Mouse (Mus musculus): ENCODE data around the gene Ntn4.

Ntn4 gene

DNA sequence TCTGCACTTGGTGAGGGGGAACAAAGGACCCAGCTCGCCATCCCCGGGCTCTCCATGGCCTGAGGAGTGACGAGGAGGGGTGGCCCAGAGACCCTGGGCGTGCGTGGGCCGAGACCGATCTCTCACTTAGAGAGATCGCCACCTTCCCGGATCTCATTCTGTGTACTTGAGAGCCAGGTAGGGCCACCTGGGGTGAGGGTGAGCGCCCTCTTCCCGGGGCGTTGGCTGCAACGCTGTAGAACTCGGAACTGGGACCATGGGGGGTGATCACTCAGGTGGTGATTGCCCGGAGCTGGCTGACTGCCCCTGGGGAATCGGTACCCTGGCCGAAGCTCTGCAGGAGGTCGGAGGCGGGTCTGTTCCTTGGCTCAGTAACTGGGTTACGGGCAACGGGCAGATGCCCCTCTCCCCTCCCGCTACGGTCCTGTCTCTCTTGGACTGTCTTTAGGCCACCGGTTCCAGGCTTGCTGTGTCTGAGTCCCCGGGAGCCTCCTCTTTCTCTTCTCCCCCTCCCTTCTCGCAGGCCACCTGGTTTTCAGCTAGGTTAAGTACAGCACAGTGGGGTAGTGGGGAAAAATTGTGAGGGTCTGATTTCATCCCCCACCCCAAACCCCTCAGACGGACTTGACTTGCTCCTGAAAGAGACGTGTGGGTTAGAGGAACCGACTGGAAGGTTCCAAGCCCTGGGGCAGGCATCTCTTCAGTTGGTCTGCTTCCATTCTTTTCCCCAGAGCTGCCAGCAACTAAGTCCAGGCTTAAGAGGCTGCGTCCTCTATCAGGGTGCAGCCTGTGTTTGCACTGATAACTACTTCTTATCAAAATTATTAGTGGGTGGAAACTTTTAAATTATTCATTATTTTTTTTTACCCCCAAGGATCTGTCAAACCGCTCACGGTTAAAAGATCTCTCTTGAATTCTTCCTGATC, 1.6 kb downstream of the Ntn4 start:
- DNase-seq (ENCODE audit: low read depth) = no peak

DNA sequence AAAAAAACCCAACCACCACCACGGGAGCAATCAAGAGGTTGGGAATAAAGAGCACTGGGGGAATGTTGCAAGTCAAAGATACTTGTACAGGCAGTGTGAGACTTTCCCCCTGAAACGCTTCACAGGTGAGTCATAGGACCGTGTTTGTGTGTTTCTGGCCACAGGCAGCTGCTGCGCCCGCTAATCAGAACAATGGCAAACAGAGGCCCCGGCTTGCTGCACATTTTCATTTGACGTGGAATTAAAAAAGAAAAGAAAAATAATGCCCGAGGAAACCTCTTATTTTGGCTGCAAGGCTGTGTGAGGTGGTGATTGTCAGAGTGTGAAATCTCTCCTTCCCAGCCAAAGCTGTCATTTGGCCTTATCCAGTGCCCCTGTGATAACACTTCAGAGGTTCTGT, 2.4 kb downstream of the Ntn4 start:
- DNase-seq (ENCODE audit: low read depth) = no peak

- DNase-seq (ENCODE audit: low read depth) = no peak
These were observed 4.0 kb downstream of the Ntn4 start for GRCm38 (mm10) chr10:93644451-93644941.

GRCm38 (mm10) chr10:93647655-93648561, 7.4 kb downstream of the Ntn4 start:
- DNase-seq (ENCODE audit: low read depth) = no peak

DNA sequence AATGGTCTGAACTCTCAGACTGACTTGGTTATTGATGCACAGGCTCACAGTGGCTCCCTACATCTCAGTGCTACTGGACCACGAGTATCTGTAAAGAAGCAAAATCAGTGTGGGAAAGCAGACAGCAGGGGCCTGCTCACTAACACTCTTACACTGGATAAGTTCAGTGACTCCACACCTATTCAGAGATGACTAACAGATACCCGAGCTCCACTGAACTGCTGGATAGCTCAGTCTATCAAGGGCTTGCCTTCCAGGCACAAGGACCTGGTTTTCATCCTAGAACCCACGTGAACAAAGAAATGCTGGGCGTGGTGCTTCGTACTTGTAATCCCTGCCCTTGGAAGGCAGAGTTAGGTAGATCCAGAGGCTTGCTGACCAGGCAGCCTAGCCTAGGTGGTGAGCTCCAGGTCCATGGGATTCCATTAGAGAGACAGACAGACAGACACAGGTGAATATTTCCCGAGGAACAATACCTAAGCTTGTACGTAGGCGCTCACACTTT, 8.2 kb downstream of the Ntn4 start:
- no peak for DNase-seq (ENCODE audit: low read depth)

- no peak for DNase-seq (ENCODE audit: low read depth)
These were observed 8.6 kb downstream of the Ntn4 start for GRCm38 (mm10) chr10:93649127-93649526.

DNA sequence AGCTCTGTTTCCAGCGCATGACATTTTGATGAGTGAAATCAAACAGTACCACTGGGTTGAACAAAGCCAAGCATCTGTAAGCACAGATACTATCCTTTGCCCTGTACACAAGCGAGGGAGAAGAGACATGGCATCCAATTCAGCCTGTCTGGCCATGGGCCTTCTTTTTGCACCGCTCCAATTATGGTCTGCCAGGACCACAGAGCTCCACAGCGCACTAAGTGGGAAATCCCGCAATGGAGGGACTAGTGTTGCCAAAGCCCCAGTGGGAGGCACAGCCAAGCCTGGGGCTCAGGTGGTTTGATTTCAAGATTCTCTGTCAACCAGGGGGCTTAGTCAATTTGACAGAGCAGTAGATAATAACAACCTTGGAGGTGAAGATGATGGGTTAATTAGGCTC, 9.1 kb downstream of the Ntn4 start:
- DNase-seq (ENCODE audit: low read depth) = no peak

DNA sequence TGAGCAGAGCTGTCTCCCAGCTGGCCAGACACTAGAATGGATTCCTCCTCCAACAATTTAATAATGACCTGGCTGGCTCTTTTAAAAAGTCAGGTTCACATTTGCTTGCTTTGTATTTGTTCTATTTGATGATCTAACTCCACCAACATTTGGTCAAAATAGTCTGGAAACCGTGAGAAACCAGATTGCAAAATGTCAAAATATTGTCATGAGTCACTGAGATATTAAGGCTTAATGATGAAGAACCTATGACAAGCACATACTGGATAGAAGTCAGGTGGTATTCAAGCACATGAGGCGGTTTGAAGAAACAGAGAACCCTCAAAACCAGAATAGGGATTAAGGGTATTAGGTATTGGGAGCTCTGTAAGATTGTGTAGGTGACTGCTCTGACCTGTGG, 12.8 kb downstream of the Ntn4 start:
- no peak for DNase-seq (ENCODE audit: low read depth)

DNA sequence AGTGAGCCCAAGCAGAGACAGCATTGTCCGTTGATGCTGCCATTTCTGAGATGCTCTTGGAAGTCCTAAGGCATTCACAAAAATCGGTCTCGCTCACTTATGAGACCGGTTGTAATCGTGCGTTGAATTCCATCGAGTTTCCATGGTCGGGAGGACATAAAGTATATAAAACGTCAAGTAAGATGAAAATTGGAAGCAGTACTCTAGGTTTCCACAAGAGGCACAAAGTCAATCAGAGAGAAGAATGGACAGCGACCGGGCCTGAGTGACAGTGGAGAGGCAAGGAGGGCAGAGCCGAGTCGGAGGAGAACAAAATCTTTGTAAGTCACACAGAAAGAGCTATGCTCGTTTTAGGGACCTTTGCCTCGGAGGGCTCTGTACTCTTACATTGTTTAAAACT, 14.9 kb downstream of the Ntn4 start:
- no peak for DNase-seq (ENCODE audit: low read depth)

DNA sequence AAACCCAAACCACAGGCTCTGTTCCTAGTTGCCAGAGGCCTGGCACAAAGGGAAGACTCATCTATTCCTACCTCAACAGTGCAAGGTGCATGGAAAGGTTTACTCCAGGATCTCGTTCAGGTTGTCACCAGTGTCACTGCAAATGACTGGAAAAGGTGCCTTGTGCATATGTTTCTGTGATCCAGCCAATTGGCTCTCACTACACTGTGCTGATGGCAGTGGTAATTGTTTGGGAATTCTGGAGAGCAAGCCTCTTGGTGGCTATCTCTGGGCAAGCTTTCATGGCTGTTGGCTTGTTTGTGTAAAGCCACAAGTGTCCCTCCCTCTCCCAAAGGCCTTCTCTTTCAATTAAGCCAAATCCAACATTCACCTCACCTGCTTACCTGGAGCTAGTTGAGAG, 19.3 kb downstream of the Ntn4 start:
- DNase-seq (ENCODE audit: low read depth) = no peak

DNA sequence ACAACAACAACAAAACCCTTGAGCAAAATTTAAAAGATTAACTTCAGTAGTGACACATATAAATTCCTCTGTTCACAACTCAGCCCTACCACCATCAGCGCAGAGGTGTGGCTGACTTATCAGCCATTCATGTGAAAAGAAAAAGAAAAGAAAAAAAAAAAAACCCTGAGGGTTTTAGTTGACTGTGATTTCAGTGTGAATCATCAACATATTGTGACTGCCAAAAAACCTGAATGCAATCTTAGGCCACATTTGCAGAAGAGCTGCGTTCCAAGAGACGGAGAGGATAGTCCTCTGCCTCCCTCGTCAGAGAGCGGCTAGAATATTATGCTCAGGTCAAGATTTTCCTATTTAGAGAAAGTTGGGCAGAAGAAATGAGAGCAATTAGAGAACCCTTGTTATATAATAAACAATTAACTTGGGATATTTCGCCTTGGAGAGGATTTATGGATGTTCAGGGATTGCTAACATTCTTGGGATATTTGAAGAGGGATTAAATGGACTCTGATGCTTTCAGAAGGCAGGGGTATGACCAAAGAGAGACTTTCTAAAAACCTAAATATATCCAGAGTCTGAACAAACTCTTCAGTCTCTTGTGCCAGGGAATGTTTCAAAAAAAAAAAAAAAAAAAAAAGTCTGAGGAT, 21.0 kb downstream of the Ntn4 start:
- no peak for DNase-seq (ENCODE audit: low read depth)

GRCm38 (mm10) chr10:93662018-93662417, 21.5 kb downstream of the Ntn4 start:
- no peak for DNase-seq (ENCODE audit: low read depth)

GRCm38 (mm10) chr10:93666222-93666621, 25.7 kb downstream of the Ntn4 start:
- DNase-seq (ENCODE audit: low read depth) = no peak

DNA sequence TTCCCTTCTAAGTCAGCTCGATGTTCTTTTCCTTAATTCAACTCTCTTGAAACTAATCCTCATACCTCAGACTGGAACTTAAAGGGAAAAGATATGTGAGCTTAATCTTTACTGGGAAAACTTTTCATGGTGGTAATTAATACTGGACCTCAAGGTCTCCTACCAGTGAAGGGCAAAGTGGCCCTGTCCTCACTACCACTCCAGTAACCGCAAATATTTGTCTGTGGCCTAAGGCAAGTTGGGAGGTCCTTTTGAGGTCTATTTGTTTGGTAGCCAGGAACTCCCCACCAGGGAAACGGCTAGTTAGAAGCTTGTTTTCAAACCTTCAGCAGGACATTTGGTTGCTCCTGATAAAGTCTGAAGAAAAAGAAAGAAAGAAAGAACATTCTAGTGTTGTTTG, 26.5 kb downstream of the Ntn4 start:
- no peak for DNase-seq (ENCODE audit: low read depth)

- no peak for DNase-seq (ENCODE audit: low read depth)
These were observed 32.4 kb downstream of the Ntn4 start for GRCm38 (mm10) chr10:93672646-93673479.

GRCm38 (mm10) chr10:93679191-93680007, 38.9 kb downstream of the Ntn4 start:
- no peak for DNase-seq (ENCODE audit: low read depth)

GRCm38 (mm10) chr10:93680680-93681377, 40.3 kb downstream of the Ntn4 start:
- DNase-seq (ENCODE audit: low read depth) = no peak

- no peak for DNase-seq (ENCODE audit: low read depth)
These were observed 41.8 kb downstream of the Ntn4 start for GRCm38 (mm10) chr10:93682185-93682747.

DNA sequence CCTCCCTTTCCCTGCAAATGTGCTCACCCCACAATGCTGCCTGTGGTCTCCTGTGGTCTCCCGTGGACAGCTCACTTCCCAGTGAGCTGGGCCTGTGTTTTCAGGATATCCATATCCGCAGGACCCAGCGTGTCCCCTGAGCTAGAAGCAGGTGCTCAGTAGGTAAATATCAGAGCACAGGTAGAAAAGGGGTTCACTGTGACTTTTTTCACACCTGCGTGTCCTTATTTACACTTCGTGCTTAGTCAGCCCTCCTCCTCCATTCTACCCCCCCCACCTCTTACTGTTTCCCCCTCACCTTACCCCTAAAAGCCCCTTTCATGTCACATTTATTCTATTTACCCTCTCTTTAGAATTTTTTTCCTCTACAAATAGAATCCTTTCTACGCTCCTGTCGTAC, 42.7 kb downstream of the Ntn4 start:
- DNase-seq (ENCODE audit: low read depth) = no peak
